Mouse (Mus musculus) midbrain, postnatal 0 days (tissue): Measurements from ENCODE around the gene Atat1. TPM values are rescaled to one million over a fixed set of nuclear protein-coding genes. Genes with fewer than 3 reads are reported as not detected.

Experiments
- ATAC-seq: fragments of 200-750 bp; cut with Nextera tagmentation; 2 replicates; pipeline ENCODE4 v1.8.0; 2017; ENCODE audit warnings: moderate number of reproducible peaks, mild to moderate bottlenecking, moderate TSS enrichment, moderate library complexity; ENCODE audit not compliant: low FRiP score
- DNase-seq: peaks from one replicate; pipeline ENCODE4 v3.0.0-alpha.2; 2015; ENCODE audit warnings: low spot score
- H3K27ac ChIP-seq: fragments of 300-500 bp; sonication (generic); 2 replicates; pipeline ENCODE4 v1.5.1; 2014; ENCODE audit warnings: low read depth, mild to moderate bottlenecking, low read length, mixed read lengths
- H3K27me3 ChIP-seq: fragments of 300-500 bp; sonication (generic); 2 replicates; pipeline ENCODE4 v1.6.1; 2014; ENCODE audit warnings: low read length, control low read depth, mixed read lengths; ENCODE audit not compliant: insufficient read depth
- H3K36me3 ChIP-seq: fragments of 300-500 bp; sonication (generic); 2 replicates; pipeline ENCODE4 v1.6.1; 2014; ENCODE audit warnings: low read length, control low read depth, mixed read lengths; ENCODE audit not compliant: insufficient read depth
- H3K4me1 ChIP-seq: fragments of 300-500 bp; sonication (generic); 2 replicates; pipeline ENCODE4 v1.6.1; 2014; ENCODE audit warnings: mild to moderate bottlenecking, control low read depth, antibody characterized with exemption, low read length, mixed read lengths; ENCODE audit not compliant: insufficient read depth
- H3K4me2 ChIP-seq: fragments of 300-500 bp; sonication (generic); 2 replicates; pipeline ENCODE4 v1.6.1; 2014; ENCODE audit warnings: low read depth, mild to moderate bottlenecking, low read length, mixed read lengths; ENCODE audit not compliant: poor library complexity, severe bottlenecking
- H3K4me3 ChIP-seq: fragments of 300-500 bp; sonication (generic); 2 replicates; pipeline ENCODE4 v1.5.1; 2014; ENCODE audit warnings: low read depth, mild to moderate bottlenecking, low read length, moderate library complexity
- H3K9ac ChIP-seq: fragments of 300-500 bp; sonication (generic); replicated peaks from 2 replicates; pipeline ENCODE4 v1.6.1; 2014; ENCODE audit warnings: mild to moderate bottlenecking, low read length, moderate library complexity, mixed read lengths; ENCODE audit not compliant: poor library complexity, severe bottlenecking
- H3K9me3 ChIP-seq: fragments of 300-500 bp; sonication (generic); 2 replicates; pipeline ENCODE4 v1.6.1; 2016; ENCODE audit warnings: low read length, control low read depth
- CTCF ChIP-seq: IDR thresholded peaks from 2 replicates; pipeline ENCODE4 v1.5.1; 2016; ENCODE audit warnings: antibody characterized with exemption, mild to moderate bottlenecking
- WGBS: fragments of 180-500 bp; shearing (Covaris S2); extraction: QIAGEN DNeasy Blood & Tissue Kit; methylation state at CpG from one replicate; pipeline ENCODE4 v1.1.7; 2014; 5-methylcytosine and 5-hydroxymethylcytosine counted together
- polyA plus RNA-seq: library from polyadenylated mRNA; unstranded; fragments of >200 nt; fragmentation: Nextera tagmentation; extraction: Ambion mirVana; gene quantifications from 2 replicates; pipeline ENCODE4 v1.2.1, GENCODE M21; 2015
- total RNA-seq: library from RNA; depleted of rRNA; stranded (reverse); fragments of >200 nt; gene quantifications from 2 replicates; pipeline ENCODE4 v1.2.3, GENCODE M21; 2014

Gene Atat1
- total and polyA plus RNA-seq, 2 experiments from 2014 or later: 216 to 326 TPM

DNA sequence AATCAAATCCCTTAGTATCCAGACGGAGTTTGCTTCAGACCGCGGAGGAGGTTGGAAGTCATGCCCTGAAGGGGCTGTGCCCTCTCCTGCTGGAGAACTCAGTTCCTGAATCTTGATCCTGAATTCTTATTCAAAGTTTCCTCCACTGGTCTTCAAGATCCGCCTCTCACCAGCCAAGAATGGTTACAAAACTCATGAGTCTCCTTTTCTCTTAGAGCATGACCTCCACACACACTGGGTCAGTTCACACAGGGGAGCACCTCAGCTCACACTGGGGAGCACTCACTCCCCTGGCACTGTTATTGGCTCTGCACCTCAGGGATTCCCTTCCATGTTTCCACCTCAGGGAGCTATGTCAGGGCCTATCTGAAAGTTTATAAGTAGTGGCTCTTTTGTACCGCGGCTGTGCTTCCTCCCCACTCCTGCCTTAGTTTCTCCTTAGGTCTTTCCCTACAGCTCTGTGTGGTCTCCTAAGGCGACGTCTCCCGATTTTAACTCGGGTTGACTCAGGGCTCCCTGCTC lies 45.0 kb downstream of the Atat1 start:
- peaks cover 11% of the 10 kb centered on the region for H3K4me1 ChIP-seq
- peak overlapping the region; percentile 89; the same call in 1 of the 2 replicates for H3K27ac ChIP-seq
- peak overlapping the region; percentile 83 for H3K9ac ChIP-seq
- H3K9me3 ChIP-seq: no peaks in the 10 kb centered on the region
- H3K36me3 ChIP-seq: no peaks in the 10 kb centered on the region
- WGBS: 22% methylated on average over 10 of the region's 10 CpGs
- peak overlapping the region; percentile 91 for H3K4me2 ChIP-seq
- no peak for ATAC-seq
- no peaks in the 10 kb centered on the region for H3K27me3 ChIP-seq
- TF ChIP-seq CTCF: no peak
- DNase-seq: no peak
- H3K4me3 ChIP-seq: peak overlapping the region; percentile 76

DNA sequence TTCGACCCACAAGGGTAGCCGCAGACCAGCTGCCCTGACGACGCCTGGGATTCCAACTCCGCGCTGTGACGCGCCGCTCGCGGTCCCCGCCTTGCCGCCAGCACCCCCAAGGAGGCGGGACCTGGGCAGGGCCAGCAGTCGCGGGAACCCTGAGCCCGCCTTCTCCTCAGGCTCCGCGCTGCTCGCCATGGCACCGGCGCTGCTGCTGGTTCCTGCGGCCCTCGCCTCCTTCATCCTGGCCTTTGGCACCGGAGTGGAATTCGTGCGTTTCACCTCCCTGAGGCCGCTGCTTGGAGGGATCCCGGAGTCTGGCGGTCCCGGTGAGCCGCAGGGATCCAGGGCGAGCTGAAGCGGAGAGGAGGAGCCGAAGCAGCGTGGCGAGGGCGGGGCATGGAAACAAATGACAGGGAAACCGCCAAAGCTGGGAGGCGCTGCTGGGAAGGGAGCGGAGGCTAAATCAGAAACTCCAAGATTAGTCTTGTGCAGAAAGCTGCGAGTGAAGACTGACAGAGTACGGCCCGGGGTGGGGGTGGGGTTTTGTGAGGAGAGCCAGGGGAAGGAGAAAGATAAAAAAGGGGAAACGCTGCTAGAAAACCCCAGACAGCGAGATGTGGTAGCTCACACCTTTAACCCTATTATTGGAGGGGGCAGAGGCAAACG lies 48.5 kb downstream of the Atat1 start, which contains the start of gene Nrm:
Gene Nrm (plus strand): TSS at position 121 of the 660 bp plus-strand sequence.
- peak within 1 kb of the TSS; percentile 89 for H3K27ac ChIP-seq
- H3K9ac ChIP-seq: peak within 1 kb of the TSS; percentile 81
- DNase-seq (peak; percentile 92), ATAC-seq (peak; percentile 89)
- H3K36me3 ChIP-seq: peaks cover 4% of the 10 kb centered on the region; the same call in 1 of the 2 replicates
- WGBS: under 1% methylated on average over 47 of the region's 47 CpGs
- H3K4me3 ChIP-seq: peak within 1 kb of the TSS; percentile 80
- no peaks in the 10 kb centered on the region for H3K27me3 ChIP-seq
- H3K4me2 ChIP-seq: peak within 1 kb of the TSS; percentile 62
- peak; percentile 72 for TF ChIP-seq CTCF
- peaks cover 2% of the 10 kb centered on the region; the same call in 1 of the 2 replicates for H3K4me1 ChIP-seq
- H3K9me3 ChIP-seq: no peaks in the 10 kb centered on the region

DNA sequence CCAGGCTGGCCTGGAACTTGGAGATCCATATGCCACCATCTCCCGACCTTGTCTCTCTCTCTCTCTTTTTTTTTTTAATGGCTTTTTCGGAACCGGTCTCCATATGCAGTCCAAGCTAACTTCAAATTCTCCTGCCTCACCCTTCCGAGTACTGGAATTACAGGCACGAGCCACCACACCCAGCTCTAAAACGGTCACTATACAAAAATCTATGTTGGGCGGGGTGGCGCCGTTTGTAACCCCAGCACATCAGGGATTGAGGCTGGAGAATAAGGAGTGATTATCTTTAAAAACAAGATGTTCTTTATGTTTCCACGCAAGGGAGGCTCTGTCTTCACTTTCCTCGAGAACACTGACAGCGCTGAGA lies 49.1 kb downstream of the Atat1 start:
- H3K4me2 ChIP-seq: peak overlapping the region; percentile 62
- 3% methylated on average over 12 of the region's 12 CpGs for WGBS
- H3K4me3 ChIP-seq: peak overlapping the region; percentile 80
- H3K4me1 ChIP-seq: peaks cover 2% of the 10 kb centered on the region; the same call in 1 of the 2 replicates
- no peak; the same call in 1 of the 2 replicates for ATAC-seq
- H3K9ac ChIP-seq: peak overlapping the region; percentile 81; the same call in 1 of the 2 replicates
- TF ChIP-seq CTCF: no peak
- no peaks in the 10 kb centered on the region for H3K27me3 ChIP-seq
- no peaks in the 10 kb centered on the region for H3K9me3 ChIP-seq
- no peak for DNase-seq
- H3K27ac ChIP-seq: peak overlapping the region; percentile 89
- peaks cover 4% of the 10 kb centered on the region; the same call in 1 of the 2 replicates for H3K36me3 ChIP-seq

DNA sequence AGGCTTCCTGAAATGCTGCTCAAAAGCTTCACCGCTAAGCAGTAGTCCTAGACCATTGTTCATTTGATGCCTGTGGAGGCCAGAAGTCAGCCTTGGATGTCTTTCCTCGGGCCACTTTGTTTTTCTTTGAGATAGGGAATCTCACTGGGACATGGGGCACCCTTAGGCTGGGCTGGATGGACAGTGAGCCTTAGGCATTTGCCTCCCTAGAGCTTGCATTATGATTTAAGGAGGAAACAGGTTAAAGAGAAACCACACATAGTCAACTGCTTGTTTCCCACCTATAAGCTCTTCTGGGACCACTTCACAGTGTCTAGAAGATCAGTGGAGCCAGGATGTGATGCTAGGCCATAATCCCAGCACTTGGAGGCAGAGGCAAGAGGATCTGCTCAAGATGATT lies 50.0 kb downstream of the Atat1 start:
- ATAC-seq (no peak), DNase-seq (no peak)
- Histone ChIP-seq H3K9me3 (no peaks in the 10 kb centered on the region), H3K9ac (no peak overlapping the region), H3K27ac (no peak overlapping the region), H3K4me1 (0 out of 2 replicates have a peak, but pooled peaks cover under 1% of the 10 kb centered on the region), H3K27me3 (no peaks in the 10 kb centered on the region), H3K4me3 (no peak overlapping the region), H3K36me3 (peaks cover 6% of the 10 kb centered on the region; the same call in 1 of the 2 replicates), H3K4me2 (no peak overlapping the region)
- 58% methylated on average over 2 of the region's 2 CpGs for WGBS
- TF ChIP-seq CTCF: no peak

DNA sequence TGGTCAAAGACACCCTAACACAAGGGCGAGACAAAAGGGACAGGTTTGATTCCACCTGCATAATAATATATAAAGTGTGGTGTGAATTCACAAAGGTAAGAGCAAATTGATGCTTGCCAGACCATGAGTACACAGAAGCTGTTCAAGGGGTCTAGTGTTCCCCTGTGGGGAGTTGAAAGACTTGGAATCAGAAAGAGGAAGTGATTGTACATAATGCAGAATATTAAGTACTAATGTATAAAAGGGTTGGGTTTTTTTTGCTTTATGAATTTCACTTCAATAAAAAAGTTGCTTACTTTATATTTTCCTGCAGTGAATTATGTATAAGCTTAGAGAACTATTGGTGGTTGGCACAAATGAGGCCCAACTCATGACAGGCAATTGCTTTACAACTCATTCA lies 50.5 kb downstream of the Atat1 start:
- no peak overlapping the region for H3K9ac ChIP-seq
- no peak overlapping the region for H3K27ac ChIP-seq
- no peaks in the 10 kb centered on the region for H3K4me1 ChIP-seq
- no peak overlapping the region for H3K4me3 ChIP-seq
- no peak overlapping the region for H3K4me2 ChIP-seq
- TF ChIP-seq CTCF: no peak
- H3K27me3 ChIP-seq: no peaks in the 10 kb centered on the region
- peaks cover 11% of the 10 kb centered on the region; the same call in 1 of the 2 replicates for H3K36me3 ChIP-seq
- no peak for ATAC-seq
- 96% methylated on average over 1 of the region's 1 CpGs for WGBS
- DNase-seq: no peak
- H3K9me3 ChIP-seq: no peaks in the 10 kb centered on the region

DNA sequence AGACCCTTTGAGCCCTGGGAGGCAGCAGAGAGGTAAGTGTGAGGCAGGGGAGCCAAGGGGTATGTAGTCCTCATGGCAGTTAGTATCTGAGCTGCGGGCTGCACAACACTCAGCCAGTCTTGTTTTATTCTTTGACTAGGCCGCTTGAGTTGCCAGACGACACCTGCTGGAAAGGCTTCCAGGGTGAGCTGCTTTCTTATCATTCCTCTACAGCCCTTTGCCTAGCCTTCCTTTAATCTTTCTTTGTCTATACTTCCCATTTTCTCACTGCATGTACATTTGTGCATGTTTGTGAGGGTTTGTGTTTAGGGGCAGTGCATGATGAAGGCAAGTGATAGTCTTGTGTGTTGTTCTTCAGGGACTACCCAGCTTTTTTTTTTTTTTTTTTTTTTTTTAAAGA lies 58.9 kb downstream of the Atat1 start:
- Histone ChIP-seq H3K36me3 (peaks cover 68% of the 10 kb centered on the region), H3K4me2 (no peak overlapping the region), H3K27ac (no peak overlapping the region), H3K9me3 (no peaks in the 10 kb centered on the region), H3K4me1 (no peaks in the 10 kb centered on the region), H3K9ac (no peak overlapping the region), H3K27me3 (no peaks in the 10 kb centered on the region), H3K4me3 (no peak overlapping the region)
- ATAC-seq (no peak), DNase-seq (no peak)
- 87% methylated on average over 3 of the region's 3 CpGs for WGBS
- TF ChIP-seq CTCF: no peak
